Mouse (Mus musculus): ENCODE measurements at regions not wholly inside any gene's neighbourhood (a gene's known extent, or its start where the extent isn't known, plus 50 kb on each side); places are given as distances from the start of the nearest gene placed in this dataset.
"Not testable (repeated sequence)": the region's sequence is repeated elsewhere in the genome, so short reads cannot be mapped to it uniquely, and the experiment has no call there.

DNA sequence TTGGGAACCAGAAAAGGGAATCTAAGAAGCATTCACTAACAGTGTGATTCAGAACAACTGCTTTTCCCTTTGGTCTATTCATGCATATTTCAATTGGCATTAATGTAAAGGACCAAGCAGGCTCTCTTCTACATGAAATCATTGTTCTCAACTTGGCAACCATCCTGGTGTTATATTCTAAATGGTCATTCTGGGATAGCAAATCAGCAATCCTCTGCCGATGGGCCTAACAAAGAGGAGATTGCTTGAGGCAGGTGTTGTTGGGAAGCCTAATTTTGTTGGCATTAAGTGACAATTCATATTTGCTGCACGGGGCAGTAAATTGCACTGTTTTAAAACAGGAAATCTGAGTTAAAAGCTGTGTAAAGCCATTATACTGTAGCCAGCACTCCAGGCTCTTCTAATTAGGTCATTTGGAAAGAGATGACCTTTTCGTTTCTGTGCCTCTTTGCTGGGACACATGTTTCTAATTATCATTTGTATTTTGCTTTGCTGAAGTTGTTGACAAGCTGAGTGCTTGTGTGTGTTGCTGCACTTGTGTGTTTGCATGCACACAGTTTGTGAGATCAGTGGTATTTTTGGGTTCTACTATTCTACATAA lies 275.4 kb downstream of the Cetn3 start:
- no peak for ATAC-seq (ENCODE audit: low TSS enrichment)

DNA sequence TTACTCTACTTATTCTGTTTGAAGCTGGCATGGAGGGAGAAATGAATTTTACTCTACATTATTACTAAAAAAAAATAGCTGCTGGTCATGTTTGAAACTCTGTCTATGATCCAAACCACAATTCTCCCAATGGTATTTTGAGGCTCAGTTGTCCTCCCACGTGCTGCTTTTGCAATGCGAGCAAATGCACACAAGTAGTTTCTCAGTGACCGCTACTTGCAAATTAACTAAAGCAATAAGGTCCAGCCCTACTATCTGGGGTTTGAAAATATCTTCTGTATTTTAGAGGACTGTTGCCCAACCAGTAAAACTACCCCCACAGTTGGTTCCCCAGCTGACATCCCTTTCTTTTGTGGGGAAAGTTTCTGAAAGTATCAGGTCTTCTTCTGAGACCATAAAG lies 276.0 kb downstream of the Cetn3 start:
- no peak for ATAC-seq (ENCODE audit: low TSS enrichment)

DNA sequence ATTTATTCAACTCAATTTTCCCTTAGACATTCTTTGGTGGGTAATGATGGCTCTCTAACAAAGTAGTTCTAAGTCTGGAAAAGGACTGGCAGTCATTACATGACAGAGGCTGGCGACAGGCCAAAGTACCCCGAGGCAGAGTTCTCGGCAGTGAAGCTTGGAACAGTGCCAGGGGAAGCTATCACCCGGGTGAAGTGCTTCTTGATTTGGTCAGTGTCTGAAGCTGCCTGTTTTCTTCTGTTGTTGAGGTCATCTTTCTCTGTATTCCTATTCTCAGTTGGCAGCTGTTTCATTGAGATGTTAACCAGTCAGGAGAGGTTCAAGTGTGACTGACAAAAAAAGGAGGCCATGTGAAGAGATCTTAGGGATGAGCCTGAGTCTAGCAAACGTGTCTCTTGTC lies 276.6 kb downstream of the Cetn3 start:
- ATAC-seq (ENCODE audit: low TSS enrichment) = no peak

DNA sequence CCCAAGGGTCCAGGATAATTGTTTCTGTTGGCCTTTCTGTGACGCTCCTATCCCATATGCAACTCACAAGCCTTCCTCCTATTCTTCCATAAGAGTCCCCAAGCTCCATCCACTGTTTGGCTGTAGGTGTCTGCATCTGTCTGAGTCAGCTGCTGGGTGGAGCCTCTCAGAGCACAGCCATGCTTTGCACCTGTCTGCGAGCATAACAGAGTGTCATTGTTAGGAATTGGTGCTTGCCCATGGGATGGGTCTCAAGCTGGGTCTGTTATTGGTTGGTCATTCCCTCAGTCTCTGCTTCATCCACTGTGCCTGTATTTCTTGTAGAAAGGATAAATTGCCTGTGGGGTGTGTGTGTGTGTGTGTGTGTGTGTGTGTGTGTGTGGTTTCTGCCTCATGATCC lies 281.0 kb downstream of the Cetn3 start:
- ATAC-seq (ENCODE audit: low TSS enrichment) = not testable (repeated sequence)

DNA sequence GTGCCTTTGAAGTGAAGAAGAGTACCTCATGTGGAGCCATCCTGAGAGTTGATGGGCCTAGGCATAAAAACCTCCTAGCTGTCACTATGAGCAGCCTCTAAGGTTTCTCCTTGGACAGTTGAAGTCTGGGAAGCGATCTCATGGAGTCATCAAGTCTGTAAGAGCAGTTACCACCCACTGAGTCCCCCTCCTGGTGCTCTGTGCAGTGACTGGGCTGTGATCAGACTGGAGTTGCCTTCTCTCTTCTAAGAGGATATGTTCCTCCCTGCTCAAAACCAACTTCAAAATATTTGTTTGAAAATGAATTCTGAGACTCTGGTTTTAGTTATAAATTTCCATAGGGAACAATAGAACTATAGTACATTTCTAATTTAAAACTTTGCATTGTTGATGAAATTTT lies 283.3 kb downstream of the Cetn3 start:
- ATAC-seq (ENCODE audit: low TSS enrichment) = no peak

DNA sequence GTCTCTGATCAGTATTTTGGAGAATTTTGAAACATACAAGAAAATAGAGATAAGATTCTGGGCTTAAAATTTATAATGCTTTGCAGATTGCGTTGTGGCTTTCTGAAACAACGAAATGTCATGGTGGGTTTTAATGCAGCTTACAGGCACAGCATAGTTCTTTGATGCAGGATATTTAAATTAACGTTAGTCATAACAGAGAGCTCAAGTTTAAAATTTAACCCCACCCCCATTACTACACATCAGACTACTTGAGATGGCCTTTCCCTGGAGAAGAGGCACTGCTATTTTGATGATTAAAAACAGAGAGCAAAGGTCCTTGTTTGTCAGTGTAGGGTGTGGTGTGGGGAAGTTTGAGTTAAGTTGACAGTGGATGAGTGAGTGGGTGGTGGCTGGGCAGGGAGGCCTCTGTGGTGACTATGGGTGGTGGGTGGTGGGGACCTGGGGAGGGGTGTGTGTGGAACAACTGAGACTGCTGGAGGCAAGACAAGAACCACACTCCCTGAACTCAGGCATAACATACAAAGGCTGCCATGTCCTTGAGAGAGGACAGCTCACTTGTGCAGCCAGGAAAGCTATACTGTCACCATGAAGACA lies 283.9 kb downstream of the Cetn3 start:
- ATAC-seq (ENCODE audit: low TSS enrichment) = no peak

DNA sequence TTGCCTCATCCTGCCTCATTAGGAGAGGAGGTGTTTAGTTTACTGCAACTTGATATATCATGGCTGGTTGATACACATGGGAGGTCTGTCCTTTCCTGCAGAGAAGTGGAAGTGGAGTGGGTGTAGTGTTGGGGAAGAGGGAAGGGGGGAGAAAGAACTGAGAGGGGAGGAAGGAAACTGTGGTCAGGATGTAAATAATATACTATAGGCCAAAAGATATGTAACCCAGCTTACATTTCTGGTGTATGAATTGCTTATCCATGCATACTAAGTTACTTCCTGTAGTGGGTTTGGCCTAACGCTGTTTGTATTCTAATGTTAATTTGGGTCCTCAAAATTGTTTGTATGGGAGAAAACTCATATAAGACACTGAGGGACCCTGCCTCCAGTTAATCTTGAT lies 289.6 kb downstream of the Cetn3 start:
- no peak for ATAC-seq (ENCODE audit: low TSS enrichment)

DNA sequence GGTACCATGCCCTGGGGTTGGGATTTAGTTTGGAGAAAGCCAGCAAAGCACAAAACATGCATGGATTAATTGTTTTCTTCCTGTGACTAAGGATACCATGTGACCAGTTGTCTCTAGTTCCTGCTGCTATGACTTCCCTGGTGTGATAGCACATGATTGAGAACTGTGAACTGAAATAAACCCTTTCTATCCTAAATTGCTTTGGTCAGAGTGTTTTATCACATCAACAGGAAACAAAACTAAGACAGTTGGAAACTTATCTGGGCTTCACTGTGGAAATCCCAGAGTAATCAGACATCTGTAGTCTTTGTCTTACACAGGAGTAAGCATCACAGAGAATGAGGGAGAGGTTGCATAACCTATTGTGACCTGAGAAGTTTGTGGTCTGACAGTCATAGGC lies 290.5 kb downstream of the Cetn3 start:
- no peak for ATAC-seq (ENCODE audit: low TSS enrichment)

DNA sequence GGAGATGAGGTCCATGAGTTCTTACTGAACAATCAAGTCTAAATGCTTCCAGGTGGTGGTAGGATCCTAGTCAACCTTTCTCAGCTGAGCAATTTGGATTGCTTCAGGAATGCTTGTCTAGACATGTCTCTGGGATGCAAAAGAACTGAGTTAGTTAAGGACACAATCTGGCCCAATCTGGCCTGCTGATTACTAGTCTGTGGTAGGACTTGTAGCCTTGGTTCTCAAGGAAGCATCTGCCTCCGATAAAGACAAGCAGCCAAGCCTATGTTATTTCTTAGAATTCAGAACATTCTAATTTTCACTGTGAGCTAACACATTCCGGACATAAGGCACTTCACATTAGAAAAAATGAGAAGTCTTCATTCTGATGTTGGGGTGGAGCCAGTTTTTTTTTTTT lies 298.5 kb downstream of the Cetn3 start:
- peak; percentile 64 for ATAC-seq (ENCODE audit: low TSS enrichment)

DNA sequence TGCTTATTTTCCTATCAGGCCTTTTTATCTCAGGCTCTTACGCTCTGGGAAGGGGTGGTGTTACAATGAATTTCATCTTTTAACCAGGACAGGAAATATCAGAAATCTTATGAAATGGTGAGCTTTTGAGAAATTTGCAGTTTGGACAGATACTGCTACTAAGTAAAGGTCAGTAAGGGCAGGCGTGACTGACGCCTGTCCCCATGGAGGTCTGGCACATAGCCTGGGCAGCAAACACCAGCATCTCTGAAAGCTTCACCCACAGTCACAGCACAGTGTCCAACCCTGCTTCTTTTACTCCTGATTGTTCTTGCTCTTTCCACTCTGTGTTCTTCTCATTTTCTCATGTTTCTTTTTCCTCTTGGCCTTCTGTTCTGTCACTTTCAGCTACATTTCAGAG lies 304.8 kb downstream of the Cetn3 start:
- no peak for ATAC-seq (ENCODE audit: low TSS enrichment)

DNA sequence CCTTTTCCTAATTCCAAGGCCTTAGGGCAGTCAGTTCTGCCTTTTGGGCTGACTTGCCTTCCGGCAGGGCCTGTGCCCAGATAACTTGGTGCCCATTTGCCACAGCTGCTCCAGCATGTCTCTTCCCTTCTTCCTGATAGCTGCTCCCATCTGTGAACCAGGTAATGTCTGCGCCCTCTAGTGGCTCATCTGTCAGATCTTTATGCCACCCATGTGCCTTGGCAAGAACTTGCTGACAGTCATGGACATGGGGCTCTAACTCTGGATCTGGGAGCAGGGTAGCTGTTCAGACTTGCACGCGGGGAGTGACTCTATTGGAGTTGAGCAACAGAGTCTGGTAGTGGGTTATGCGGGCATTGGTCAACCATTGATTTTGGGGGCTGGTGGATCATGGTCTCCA lies 309.3 kb downstream of the Cetn3 start:
- no peak for ATAC-seq (ENCODE audit: low TSS enrichment)

DNA sequence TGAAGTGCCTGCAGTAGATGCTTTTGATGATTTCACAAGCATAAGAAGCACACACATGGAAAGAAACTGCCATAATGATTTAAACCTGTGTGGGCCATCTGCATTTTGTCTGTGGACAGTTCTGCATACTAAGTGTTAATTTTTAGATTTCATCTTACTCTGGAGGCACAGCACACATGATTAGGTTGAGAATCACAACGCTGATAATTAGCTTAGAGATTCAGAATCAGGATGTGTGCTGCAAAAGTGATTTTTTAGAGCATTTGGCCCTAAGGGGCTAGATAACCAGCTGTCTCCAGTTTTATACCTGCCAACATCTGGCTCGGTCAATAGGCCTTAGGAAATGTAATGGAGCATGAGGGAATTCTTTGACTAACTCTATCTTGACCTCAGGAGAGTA lies 323.2 kb downstream of the Cetn3 start:
- no peak for ATAC-seq (ENCODE audit: low TSS enrichment)

DNA sequence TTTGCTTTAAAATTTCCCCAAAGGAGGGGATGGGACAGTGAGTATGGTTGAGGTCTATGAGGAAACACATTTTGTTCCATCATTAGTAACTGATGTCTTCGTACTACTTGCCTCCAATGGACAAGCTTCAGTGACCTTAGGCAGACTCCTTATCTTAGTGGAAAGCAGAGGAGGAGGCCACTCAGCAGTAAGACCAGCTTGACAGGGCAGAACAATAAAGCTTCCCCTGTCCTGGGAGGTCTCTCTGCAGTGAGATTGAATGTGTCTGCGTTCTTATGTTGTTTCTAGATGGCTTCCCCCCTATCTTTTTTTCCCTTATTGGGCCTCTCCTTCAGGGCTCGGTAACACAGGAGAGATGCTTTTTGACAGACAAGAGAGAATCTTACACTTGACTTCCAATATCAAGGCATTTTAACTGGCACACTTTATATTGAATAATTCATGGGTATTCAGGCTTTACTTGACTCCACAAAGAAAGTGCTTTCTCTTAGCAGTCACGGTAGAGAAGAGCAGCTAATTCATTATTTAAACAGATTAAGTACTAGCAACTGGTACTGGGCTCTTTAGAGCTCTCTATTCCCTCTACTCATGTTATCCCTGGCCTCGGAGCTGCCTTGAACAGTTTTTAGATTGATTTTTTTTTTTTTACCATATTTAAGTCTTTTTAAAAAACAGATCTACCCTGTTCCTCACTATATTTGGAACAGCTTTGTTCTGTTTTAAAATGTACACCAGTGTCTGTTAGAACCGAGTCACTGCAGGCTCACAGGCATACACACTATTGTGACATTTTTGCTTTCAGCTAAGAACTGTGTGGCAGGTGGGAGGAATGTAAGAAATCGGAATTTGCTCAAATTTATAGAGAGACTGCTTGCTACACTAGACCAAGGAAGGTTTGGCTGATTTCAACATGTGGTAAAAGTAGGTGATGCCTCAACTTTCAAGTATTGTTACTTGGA lies 347.2 kb downstream of the Cetn3 start:
- ATAC-seq (ENCODE audit: low TSS enrichment) = peak; percentile 98

Measured in frontal cortex, adult (tissue).